Mouse (Mus musculus): ENCODE measurements at regions not wholly inside any gene's neighbourhood (a gene's known extent, or its start where the extent isn't known, plus 50 kb on each side); places are given as distances from the start of the nearest gene placed in this dataset.

GRCm38 (mm10) chr4:75130757-75131156 is 147.3 kb downstream of the Dmac1 start:
- DNase-seq (ENCODE audit: low read depth, low spot score), result peak; percentile 11

GRCm38 (mm10) chr4:75115887-75116286 is 162.2 kb downstream of the Dmac1 start:
- DNase-seq (ENCODE audit: low read depth, low spot score), result no peak

GRCm38 (mm10) chr4:75115346-75115745 is 162.8 kb downstream of the Dmac1 start:
- no peak for DNase-seq (ENCODE audit: low read depth, low spot score)

- DNase-seq (ENCODE audit: low read depth, low spot score), result no peak
Observed at GRCm38 (mm10) chr4:75065782-75066181, 212.3 kb downstream of the Dmac1 start.

GRCm38 (mm10) chr4:75063275-75063674 is 214.8 kb downstream of the Dmac1 start:
- peak; percentile 39 for DNase-seq (ENCODE audit: low read depth, low spot score)

- DNase-seq (ENCODE audit: low read depth, low spot score), result no peak
Observed at GRCm38 (mm10) chr4:75043510-75043909, 234.6 kb downstream of the Dmac1 start.

GRCm38 (mm10) chr4:75042640-75043039 is 235.5 kb downstream of the Dmac1 start:
- DNase-seq (ENCODE audit: low read depth, low spot score), result no peak

- DNase-seq (ENCODE audit: low read depth, low spot score), result no peak
Observed at GRCm38 (mm10) chr4:75041930-75042579, 236.1 kb downstream of the Dmac1 start.
